Mouse (Mus musculus) embryonic facial prominence, embryonic 14.5 days (tissue): Measurements from ENCODE around the gene Aamdc. TPM values are rescaled to one million over a fixed set of nuclear protein-coding genes. Genes with fewer than 3 reads are reported as not detected.

ENCODE experiments used
- ATAC-seq: fragments of 200-750 bp; cut with Nextera tagmentation; 2 replicates; pipeline ENCODE4 v1.8.0; 2017; ENCODE audit warnings: low read depth, moderate number of reproducible peaks, moderate TSS enrichment
- DNase-seq: peaks from one replicate; pipeline ENCODE4 v3.0.0-alpha.2; 2015; ENCODE audit warnings: low spot score
- H3K27ac ChIP-seq: fragments of 300-500 bp; sonication (generic); replicated peaks from 2 replicates; pipeline ENCODE4 v1.5.1; 2014; ENCODE audit warnings: low read depth, mild to moderate bottlenecking, low read length, moderate library complexity
- H3K27me3 ChIP-seq: fragments of 300-500 bp; sonication (generic); replicated peaks from 2 replicates; pipeline ENCODE4 v1.6.1; 2014; ENCODE audit warnings: low read length; ENCODE audit not compliant: control insufficient read depth, insufficient read depth
- H3K36me3 ChIP-seq: fragments of 300-500 bp; sonication (generic); 2 replicates; pipeline ENCODE4 v1.6.1; 2014; ENCODE audit warnings: low read length, mixed read lengths; ENCODE audit not compliant: control insufficient read depth, insufficient read depth
- H3K4me1 ChIP-seq: fragments of 300-500 bp; sonication (generic); 2 replicates; pipeline ENCODE4 v1.6.1; 2014; ENCODE audit warnings: antibody characterized with exemption, low read length; ENCODE audit not compliant: control insufficient read depth, insufficient read depth
- H3K4me2 ChIP-seq: fragments of 300-500 bp; sonication (generic); 2 replicates; pipeline ENCODE4 v1.6.1; 2014; ENCODE audit warnings: low read depth, mild to moderate bottlenecking, low read length, moderate library complexity, mixed read lengths
- H3K4me3 ChIP-seq: fragments of 300-500 bp; sonication (generic); 2 replicates; pipeline ENCODE4 v1.5.1; 2014; ENCODE audit warnings: low read depth, mild to moderate bottlenecking, low read length
- H3K9ac ChIP-seq: fragments of 300-500 bp; sonication (generic); 2 replicates; pipeline ENCODE4 v1.6.1; 2014; ENCODE audit warnings: low read depth, mild to moderate bottlenecking, low read length, moderate library complexity, mixed read lengths
- H3K9me3 ChIP-seq: fragments of 300-500 bp; sonication (generic); 2 replicates; pipeline ENCODE4 v1.6.1; 2016; ENCODE audit warnings: low read length; ENCODE audit not compliant: control insufficient read depth
- WGBS: fragments of 180-500 bp; shearing (Covaris S2); extraction: QIAGEN DNeasy Blood & Tissue Kit; methylation state at CpG from one replicate; pipeline ENCODE4 v1.1.7; 2014; 5-methylcytosine and 5-hydroxymethylcytosine counted together
- polyA plus RNA-seq: library from polyadenylated mRNA; unstranded; fragments of >200 nt; fragmentation: Nextera tagmentation; extraction: Ambion mirVana; gene quantifications from 2 replicates; pipeline ENCODE4 v1.2.1, GENCODE M21; 2014

The Aamdc gene
- polyA plus RNA-seq, 1 experiment from 2014 or later: 92.1 TPM

DNA sequence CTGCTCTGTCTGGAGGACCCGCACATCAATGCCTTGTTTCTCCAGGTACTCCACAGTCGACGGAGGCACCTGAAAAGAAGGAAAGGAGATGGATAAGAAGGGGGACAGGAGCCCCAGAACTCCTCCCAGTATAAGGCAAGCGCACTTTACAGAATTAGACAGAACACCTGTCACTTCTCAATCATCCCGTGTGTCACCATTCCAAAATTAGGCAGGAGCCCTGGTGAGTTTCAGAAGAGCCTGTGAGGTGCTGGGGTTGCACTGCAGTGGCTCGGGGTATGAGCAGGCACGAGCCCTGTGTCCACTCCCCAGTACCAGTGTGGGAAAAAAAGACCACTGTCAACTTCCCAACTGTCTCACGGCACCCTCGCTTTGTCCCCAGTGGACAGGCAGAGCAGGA lies 28.6 kb downstream of the Aamdc start:
- no peak overlapping the region for H3K4me2 ChIP-seq
- 0 out of 2 replicates have a peak, but pooled peaks cover 15% of the 10 kb centered on the region for H3K36me3 ChIP-seq
- no peak for ATAC-seq
- 89% methylated on average over 9 of the region's 9 CpGs for WGBS
- no peaks in the 10 kb centered on the region for H3K4me1 ChIP-seq
- no peak overlapping the region for H3K4me3 ChIP-seq
- no peaks in the 10 kb centered on the region for H3K9me3 ChIP-seq
- H3K9ac ChIP-seq: no peak overlapping the region
- no peak for DNase-seq
- H3K27ac ChIP-seq: no peak overlapping the region
- H3K27me3 ChIP-seq: no peaks in the 10 kb centered on the region

DNA sequence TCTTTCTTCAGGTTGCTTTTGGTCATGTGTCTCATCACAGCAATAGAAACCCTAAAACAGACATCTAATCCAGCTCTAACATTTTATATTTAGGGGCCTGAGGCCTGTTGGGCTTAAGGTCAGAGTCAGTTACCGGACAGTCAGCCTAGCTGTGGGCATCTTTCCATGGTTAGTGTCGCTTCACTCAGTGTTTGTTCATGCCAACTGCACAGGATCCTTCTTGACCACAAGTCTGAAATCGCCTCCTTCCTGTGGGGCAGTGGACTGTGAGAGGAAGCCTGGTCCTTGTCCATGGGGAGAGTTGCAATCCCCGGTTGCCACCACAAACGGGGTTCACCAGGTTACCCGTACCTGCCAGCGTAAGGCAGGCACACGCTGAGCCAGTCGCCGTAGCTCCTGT lies 30.0 kb downstream of the Aamdc start:
- no peaks in the 10 kb centered on the region for H3K27me3 ChIP-seq
- H3K9ac ChIP-seq: no peak overlapping the region
- H3K4me2 ChIP-seq: no peak overlapping the region
- DNase-seq (no peak), ATAC-seq (no peak)
- H3K36me3 ChIP-seq: 0 out of 2 replicates have a peak, but pooled peaks cover 14% of the 10 kb centered on the region
- WGBS: 91% methylated on average over 10 of the region's 10 CpGs
- H3K4me1 ChIP-seq: no peaks in the 10 kb centered on the region
- no peaks in the 10 kb centered on the region for H3K9me3 ChIP-seq
- no peak overlapping the region for H3K27ac ChIP-seq
- no peak overlapping the region for H3K4me3 ChIP-seq

DNA sequence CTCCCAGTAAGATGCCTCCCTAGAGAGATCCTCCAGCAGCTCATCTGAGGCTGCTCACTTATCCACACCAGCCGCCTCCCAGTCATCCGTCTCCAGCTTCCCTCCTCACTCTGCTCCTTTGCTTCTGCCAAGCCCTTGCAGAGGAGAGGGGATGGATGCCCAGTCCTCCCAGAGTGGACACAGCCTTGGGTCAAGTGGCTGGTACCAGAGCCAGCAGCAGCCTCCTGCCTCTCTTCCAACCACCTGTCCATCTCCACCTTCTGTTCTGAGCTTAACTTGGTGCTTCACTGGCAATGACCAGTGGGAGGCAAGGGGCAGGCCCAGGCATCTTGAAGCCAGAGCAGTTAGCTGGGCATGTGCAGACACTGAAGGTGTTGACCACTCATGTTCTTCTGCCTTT lies 32.8 kb downstream of the Aamdc start:
- Histone ChIP-seq H3K9ac (no peak overlapping the region), H3K4me2 (no peak overlapping the region), H3K4me1 (no peaks in the 10 kb centered on the region), H3K36me3 (peaks cover 37% of the 10 kb centered on the region), H3K27me3 (no peaks in the 10 kb centered on the region), H3K27ac (no peak overlapping the region), H3K9me3 (no peaks in the 10 kb centered on the region), H3K4me3 (no peak overlapping the region)
- WGBS: 89% methylated on average over 2 of the region's 2 CpGs
- DNase-seq: no peak
- no peak for ATAC-seq

DNA sequence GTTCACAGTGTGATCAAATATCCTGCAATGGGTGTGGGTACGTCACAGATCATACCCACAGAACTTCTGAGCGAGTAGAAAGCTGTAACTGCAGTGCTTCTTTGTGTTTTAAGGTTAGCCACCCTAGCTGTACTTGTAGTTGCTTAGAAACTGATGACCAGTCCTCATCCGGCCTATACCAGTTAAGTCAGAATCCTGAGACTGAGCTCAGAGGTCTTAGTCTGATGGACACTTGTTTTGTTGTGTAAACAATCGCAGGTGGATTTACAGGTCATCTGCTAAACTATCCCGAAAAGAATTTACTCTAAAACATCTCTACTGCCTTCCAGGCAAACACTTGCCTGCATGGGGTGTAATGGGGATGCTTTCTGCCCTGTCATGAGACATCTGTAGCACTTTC lies 42.7 kb downstream of the Aamdc start:
- WGBS: 87% methylated on average over 5 of the region's 5 CpGs
- H3K4me1 ChIP-seq: no peaks in the 10 kb centered on the region
- no peaks in the 10 kb centered on the region for H3K27me3 ChIP-seq
- DNase-seq (no peak), ATAC-seq (no peak)
- H3K4me2 ChIP-seq: no peak overlapping the region
- peaks cover 95% of the 10 kb centered on the region for H3K36me3 ChIP-seq
- no peak overlapping the region for H3K27ac ChIP-seq
- no peak overlapping the region for H3K4me3 ChIP-seq
- no peaks in the 10 kb centered on the region for H3K9me3 ChIP-seq
- no peak overlapping the region for H3K9ac ChIP-seq

DNA sequence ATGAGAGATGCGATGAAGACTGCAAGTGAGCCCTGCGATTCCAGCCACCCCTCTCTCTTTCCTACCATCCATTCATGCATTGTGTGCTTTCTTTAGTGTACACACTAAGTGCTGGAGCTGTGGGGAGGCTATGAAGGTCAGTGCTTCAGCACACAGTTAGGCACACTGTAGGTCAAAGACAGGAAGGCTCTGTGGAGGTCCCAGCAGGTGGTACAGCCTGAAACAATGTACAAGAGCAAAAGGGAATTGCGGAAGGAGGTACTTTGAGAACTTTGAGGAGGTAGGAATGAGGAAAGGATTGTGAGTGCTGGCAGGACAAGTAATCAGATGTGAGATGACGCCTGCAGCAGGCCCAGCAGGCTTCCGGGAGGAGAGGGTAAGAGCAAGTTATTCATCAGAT lies 43.8 kb downstream of the Aamdc start:
- Histone ChIP-seq H3K9me3 (no peaks in the 10 kb centered on the region), H3K4me3 (no peak overlapping the region), H3K4me1 (no peaks in the 10 kb centered on the region), H3K27me3 (no peaks in the 10 kb centered on the region), H3K9ac (no peak overlapping the region), H3K36me3 (peaks cover 93% of the 10 kb centered on the region), H3K4me2 (no peak overlapping the region), H3K27ac (no peak overlapping the region)
- DNase-seq (no peak), ATAC-seq (no peak)
- 88% methylated on average over 5 of the region's 5 CpGs for WGBS

DNA sequence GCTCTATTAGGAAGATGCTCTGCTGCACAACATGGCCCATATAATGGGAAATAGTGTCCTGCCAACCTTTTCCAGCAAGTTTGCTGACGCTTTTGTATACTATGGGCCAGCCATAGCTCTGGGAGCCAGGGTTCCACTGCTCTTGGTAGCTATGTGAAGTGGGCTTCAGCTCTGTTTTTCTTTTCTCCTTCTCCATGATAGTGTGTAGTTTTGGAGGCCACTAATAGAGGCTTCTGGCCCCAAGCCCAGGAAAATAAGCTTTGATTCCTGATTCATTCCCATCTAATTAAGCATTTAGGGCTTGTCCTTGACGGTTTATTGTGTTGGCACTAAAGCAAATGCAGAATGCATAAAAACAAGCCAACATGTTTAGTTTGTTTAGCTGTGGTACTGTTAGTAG lies 59.4 kb downstream of the Aamdc start:
- no peak overlapping the region for H3K4me3 ChIP-seq
- DNase-seq (no peak), ATAC-seq (no peak)
- H3K9me3 ChIP-seq: no peaks in the 10 kb centered on the region
- H3K27me3 ChIP-seq: no peaks in the 10 kb centered on the region
- no peak overlapping the region for H3K9ac ChIP-seq
- WGBS: 85% methylated on average over 2 of the region's 2 CpGs
- H3K27ac ChIP-seq: no peak overlapping the region
- H3K4me2 ChIP-seq: no peak overlapping the region
- H3K4me1 ChIP-seq: no peaks in the 10 kb centered on the region
- peaks cover 70% of the 10 kb centered on the region for H3K36me3 ChIP-seq

DNA sequence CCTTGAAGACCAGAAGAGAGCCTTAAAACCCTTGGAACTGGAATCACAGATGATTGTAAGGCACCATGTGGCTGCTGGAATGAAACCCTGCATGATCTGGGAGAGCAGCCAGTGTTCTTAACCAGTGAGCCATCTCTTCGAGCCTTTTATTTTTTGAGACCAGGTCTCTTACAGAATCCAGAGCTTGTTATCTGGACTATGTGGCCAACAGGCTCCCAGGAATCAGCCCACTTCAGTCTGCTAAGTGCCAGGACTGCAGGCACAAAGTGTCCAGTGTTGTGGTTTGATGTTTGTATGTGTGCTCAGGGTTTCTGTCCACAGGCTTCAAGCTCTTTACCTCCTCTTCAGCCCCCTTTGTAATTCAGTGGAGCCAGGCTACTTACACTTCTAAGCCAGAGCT lies 64.5 kb downstream of the Aamdc start:
- DNase-seq (no peak), ATAC-seq (no peak)
- 88% methylated on average over 1 of the region's 1 CpGs for WGBS
- no peak overlapping the region for H3K9ac ChIP-seq
- H3K36me3 ChIP-seq: peaks cover 95% of the 10 kb centered on the region
- H3K4me2 ChIP-seq: no peak overlapping the region
- no peaks in the 10 kb centered on the region for H3K4me1 ChIP-seq
- no peak overlapping the region for H3K4me3 ChIP-seq
- H3K27ac ChIP-seq: no peak overlapping the region
- no peaks in the 10 kb centered on the region for H3K9me3 ChIP-seq
- no peaks in the 10 kb centered on the region for H3K27me3 ChIP-seq

DNA sequence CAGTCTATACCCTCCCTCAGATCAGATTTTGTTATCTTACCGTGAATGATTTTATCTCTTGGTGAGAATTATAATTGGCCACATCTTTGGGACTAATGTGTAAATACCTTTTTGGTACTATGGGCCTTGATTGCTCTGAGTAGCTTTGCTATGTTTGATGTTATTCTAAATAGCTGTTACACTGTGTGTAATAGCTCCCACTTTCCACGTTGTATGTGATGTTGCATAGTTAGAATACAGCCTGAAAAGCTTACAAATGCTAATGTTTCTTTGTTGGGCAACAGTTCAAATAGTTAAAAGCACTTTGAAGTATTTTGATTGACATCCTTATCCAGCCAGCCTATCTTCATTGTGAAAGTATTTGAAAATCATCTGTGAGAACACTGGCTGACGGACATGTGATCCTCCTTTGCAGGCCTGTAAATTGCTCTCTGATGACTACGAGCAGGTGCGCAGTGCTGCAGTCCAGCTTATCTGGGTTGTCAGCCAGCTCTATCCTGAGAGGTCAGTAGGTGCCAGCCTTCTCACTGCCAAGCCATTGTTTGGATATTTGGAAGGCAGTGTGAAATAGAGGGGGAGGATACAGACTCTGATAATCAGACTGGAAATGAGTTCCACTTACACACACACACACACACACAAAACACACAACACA lies 78.6 kb downstream of the Aamdc start:
- Histone ChIP-seq H3K27ac (no peak overlapping the region), H3K27me3 (no peaks in the 10 kb centered on the region), H3K9me3 (no peaks in the 10 kb centered on the region), H3K4me1 (no peaks in the 10 kb centered on the region), H3K36me3 (peaks cover 41% of the 10 kb centered on the region), H3K4me3 (no peak overlapping the region), H3K9ac (no peak overlapping the region), H3K4me2 (no peak overlapping the region)
- WGBS: 76% methylated on average over 5 of the region's 5 CpGs
- DNase-seq (peak; percentile 51), ATAC-seq (peak; percentile 70; the same call in 1 of the 2 replicates)
